Mouse (Mus musculus) lung, postnatal 14 days (tissue): ENCODE results near the gene Avpi1.
"Not testable (repeated sequence)": the region's sequence is repeated elsewhere in the genome, so short reads cannot be mapped to it uniquely, and the experiment has no call there.

ENCODE experiments used
- DNase-seq: peaks from one replicate; pipeline ENCODE4 v3.0.0; 2021

Avpi1 gene

DNA sequence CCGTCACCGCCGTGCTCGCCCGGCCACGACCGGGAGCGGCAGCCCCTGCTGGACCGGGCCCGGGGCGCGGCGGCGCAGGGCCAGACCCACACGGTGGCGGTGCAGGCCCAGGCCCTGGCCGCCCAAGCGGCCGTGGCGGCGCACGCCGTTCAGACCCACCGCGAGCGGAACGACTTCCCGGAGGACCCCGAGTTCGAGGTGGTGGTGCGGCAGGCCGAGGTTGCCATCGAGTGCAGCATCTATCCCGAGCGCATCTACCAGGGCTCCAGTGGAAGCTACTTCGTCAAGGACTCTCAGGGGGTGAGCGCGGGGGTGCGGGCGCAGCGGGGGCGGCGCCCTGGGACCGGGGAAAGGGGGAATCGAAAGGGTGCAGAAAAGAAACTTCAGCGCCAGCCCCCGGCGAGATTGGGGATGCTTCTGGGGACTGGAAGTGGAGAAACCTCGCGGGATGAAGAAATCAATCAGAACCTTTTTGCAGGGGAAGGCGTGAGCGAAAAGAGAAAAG is 38.2 kb downstream of the Avpi1 start:
- DNase-seq: no peak

DNA sequence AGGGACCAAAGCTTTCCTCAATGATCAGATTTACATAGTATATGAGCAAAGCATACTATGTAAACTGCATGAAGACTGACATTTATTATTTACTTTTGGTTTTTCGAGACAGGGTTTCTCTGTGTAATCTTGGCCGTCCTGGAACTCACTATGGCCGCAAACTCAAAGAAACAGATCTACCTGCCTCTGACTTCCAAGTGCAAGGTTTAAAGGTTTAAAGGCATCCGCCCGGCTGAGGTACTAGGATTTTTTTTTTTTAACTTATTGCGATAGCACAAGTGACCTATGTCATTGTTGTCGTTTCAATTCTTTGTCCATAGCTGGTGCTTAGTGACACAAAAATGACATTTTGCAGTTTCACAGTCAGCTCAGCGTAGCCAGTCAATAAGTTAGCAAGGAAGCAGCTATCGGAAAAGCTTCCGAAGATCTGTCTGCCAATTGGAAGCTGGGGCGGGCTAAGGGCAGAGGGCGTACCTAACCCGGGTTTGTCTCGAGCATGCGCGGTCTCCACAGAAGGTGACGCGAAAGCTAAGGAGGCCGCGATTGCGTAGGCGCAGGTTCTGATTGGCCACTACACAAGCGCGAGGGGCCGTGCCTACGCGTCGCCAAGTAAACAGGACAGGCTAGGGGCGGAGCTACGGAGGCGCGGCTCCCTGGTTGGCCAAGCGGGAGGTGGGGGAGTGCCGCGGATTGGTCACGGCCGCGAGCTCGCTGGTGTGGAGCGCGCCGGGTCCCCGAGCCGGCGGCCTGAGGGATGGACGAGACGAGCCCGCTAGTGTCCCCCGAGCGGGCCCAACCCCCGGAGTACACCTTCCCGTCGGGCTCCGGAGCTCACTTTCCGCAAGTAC is 38.9 kb downstream of the Avpi1 start, which contains the start of gene Pi4k2a:
Gene Pi4k2a, plus strand, starts transcription at position 723 of the 848 bp plus-strand sequence.
- DNase-seq: peak; percentile 99

DNA sequence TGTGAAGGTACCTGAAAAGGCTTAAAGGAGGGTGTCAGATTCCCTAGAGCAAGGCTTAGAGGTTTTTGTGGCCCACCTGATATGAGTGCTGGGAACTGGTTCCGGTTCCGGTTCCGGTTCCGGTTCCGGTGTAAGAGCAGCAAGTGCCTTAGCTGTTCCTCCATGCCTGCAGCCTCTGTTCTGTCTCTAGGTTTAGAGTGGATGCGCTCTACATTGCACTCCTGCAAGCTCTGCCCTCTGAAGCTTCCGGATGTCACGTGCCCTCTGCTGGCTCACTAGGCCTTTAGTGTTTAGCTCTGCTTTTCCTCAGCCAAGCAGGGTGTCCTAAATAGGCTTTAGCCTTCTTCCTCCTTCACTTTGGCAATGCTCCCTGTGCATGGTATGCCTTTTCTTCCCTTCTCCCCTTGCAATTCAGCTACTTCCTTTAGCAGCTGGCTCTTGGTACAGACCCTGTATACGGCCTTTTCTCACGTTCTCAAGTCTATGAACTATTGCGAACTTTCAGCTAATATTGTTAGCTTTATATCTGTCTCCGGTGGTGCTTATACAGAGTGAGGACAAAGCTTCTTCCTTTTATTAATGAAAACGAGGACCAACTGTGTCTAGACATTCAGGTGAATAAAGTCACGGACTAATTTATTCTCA is 39.6 kb downstream of the Avpi1 start:
- peak; percentile 54 for DNase-seq

DNA sequence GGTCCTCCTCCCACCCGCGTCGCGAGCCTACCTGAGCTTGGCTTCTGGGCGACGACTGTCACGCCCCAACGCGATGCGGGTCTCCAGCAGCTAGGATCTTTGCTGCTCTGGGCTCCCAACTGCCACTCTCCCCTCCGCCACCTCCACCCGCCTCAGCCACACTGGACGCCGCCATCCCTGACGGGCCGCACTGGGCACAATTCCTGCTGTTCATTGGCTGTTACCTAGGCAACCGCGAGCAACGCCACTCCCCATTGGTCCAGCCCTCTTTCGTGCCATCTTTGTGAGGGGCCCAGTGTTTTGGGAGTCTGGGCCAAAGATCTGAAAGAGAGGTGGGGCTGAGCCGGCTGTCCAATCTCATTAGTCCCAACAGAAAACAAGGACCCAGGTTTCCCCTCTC is 42.7 kb downstream of the Avpi1 start, which contains the start of gene Morn4:
Gene Morn4, minus strand, starts transcription at position 192 of the 400 bp plus-strand sequence.
- peak; percentile 77 for DNase-seq

DNA sequence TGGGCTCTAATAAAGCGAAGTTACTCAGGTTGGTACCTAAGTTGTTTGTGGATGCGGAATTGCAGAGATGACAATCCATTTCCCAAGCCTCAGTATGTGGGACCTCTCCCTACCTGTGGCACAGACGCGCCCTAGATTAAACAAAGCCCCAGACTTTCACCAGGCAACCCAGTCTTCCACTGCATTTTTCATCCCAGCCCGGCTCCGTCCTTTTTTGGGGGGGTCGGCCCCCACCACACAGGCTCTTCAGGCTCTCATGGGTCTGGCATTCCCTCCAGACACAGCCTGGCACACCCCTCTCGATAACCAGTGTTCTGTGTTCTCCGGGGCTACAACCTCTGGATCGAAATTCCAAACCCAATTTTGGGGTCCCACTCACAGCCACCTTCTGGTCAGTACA is 43.2 kb downstream of the Avpi1 start:
- DNase-seq: no peak

DNA sequence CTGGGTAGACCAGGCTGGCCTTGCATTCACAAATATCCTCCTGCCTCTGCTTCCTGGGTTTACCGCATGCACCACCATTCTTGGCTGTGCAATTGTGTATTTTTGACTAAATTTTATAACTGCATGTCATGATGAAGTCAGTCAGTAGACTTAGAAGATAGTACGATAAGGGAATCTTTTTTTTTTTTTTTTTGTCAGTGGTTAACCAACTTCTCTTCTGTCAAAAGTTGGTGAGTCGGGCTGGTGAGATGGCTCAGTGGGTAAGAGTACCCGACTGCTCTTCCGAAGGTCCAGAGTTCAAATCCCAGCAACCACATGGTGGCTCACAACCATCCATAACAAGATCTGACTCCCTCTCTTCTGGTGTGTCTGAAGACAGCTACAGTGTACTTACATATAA is 47.2 kb downstream of the Avpi1 start:
- not testable (repeated sequence) for DNase-seq

DNA sequence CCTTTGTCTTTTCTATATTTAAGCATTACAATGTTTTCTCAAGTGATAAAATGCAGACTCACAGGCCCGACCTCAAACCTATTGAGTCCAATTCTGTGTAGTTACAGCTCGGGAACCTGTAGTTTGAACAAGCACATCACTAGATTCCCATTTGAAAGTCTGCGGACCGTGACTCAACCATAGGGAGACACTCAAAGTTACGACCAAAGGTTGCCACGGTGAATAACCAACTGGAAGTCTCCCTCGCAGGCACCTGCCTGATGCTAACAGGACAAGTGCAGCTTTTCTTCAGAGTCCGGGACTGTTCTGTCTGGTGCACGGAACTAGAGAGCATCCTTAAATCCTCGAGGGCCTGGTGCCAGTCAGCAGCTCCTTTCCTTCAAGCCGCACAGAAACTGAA is 48.4 kb downstream of the Avpi1 start:
- DNase-seq: no peak

DNA sequence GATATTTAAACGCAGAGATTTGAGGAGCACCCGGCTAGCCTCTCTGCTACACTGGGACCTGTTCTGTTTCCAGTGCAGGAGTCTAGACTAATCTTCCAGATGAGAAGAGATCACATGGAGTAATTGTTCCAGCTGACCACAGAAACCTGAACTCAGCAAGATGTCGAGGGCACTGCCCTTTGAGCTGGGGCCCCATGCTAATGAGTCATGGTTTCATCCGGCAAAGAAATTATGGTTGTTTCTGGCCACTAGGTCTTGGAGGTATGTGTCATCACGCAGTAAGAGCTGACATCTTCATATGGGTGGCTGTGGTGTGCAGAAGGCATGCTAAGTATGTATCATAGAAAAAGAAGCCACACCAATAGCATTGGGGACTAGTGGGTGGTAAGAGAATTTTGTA is 48.9 kb downstream of the Avpi1 start:
- no peak for DNase-seq

DNA sequence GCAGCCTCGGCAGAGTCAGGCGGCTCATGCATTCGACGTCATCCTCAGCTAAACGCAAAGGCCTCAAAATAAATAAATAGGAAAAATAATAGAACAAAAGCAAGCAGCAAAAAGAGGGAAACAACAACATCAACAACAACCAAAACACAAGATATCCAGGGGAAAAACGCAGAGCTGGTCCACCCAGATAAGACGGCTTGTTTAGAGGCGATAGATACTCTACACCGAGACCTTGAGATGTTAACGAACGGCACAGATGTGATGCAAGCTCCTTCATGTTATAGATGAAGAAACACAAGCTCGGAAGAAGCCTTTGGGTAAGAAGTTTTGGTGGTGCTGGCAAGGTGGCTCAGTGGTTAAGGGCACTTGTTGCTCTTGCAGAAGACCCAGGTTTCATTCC is 49.9 kb downstream of the Avpi1 start:
- DNase-seq: no peak

DNA sequence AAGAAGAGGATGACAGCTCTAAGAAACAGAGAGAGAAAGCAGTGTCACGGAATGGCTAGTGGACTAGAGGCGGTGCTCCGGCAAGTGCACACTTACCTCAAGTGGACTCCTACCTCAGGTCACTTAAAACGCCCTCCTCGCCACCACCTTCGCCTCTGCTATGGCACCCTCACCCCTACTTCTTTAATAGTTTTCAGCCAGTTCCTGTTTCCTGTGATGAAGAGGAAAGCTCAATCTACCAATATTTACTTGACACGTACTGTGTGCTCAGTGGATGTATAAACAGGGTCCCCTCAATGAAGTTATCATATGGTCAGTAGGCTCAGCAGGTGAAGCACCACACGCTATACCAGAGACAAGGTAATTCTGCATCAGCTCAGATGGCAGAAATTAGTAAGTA is 50.3 kb downstream of the Avpi1 start:
- DNase-seq: no peak

DNA sequence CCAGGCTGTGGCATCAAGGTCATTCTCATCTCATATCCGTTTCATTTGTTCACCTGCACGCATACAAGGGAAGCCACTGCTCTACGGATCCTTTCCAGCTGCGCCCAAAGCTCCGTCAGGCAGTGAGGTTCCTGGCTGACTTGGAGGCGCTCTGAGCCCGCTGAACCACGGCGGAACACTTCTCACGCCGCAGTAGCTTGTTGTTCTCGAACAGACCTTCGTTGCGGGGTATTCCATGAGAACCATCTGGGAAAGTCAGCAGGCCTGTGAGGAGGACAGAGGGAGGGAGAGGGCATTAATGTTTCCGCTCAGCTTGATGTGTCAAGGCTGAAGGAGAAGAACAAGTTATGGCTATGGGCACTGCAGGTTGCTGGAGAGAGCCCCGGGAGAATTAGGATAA is 52.9 kb downstream of the Avpi1 start:
- no peak for DNase-seq

DNA sequence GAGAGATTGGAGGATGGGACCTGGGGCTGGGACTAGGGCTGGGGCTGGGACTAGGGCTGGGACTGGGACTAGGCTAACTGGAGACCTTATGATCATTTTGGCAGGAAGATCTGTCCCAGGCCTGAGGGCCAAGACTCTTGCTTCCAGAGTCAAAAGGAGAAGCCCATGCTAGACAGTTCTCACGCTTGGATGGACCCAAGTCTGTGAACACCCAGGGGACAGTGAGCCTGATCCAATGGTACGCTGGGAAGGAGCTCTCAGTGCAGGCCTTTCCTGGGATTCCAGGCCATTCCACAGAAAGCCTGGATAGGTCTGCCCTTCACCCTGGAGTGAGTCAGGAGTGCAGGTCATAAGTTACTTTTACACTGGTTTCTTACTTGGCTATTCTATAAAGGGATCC is 53.8 kb downstream of the Avpi1 start:
- DNase-seq: no peak
